Mouse (Mus musculus) ovary, adult 2 months (tissue): ENCODE results near the gene Thnsl2. TPM values are rescaled to one million over a fixed set of nuclear protein-coding genes. Genes with fewer than 3 reads are reported as not detected.

Source experiments
- polyA plus RNA-seq: library from polyadenylated mRNA; depleted of rRNA; stranded (reverse); fragments of >200 nt; gene quantifications from 2 replicates; pipeline ENCODE4 v1.2.3, GENCODE M21; 2012; rRNA removed

The Thnsl2 gene
- polyA plus RNA-seq: 11.6 and 14.1 TPM in 2 replicates

GRCm38 (mm10) chr6:71143894-71144455, at the start of gene Thnsl2:
Gene Thnsl2 (minus strand): TSS chr6:71144439.

Other genes starting within 250 kb of the Thnsl2 start
- not detected in 2 replicates for gene Tex37, start 225.5 kb downstream of the Thnsl2 start, polyA plus RNA-seq
- gene Foxi3, start 187.9 kb downstream of the Thnsl2 start, polyA plus RNA-seq: 0.20 and 0.22 TPM in 2 replicates
- 0.45 TPM in 1 of 2 replicates, not detected in the other for gene Fabp1, start 55.4 kb upstream of the Thnsl2 start, polyA plus RNA-seq
- gene Krcc1, start 127.2 kb upstream of the Thnsl2 start, polyA plus RNA-seq: 5.4 and 6.8 TPM in 2 replicates
- 0.17 and 0.26 TPM in 2 replicates for gene Smyd1, start 177.8 kb upstream of the Thnsl2 start, polyA plus RNA-seq
- gene Cd8b1, start 178.3 kb upstream of the Thnsl2 start, polyA plus RNA-seq: 0.14 TPM in 1 of 2 replicates, not detected in the other
- 0.06 and 0.10 TPM in 2 replicates for gene Cd8a, start 229.0 kb upstream of the Thnsl2 start, polyA plus RNA-seq